Mouse (Mus musculus) G1E (cell line): Measurements from ENCODE around the gene Gse1. TPM values are rescaled to one million over a fixed set of nuclear protein-coding genes. Genes with fewer than 3 reads are reported as not detected.

Experiments used
- ATAC-seq: 2 replicates; pipeline ENCODE4 v1.8.0; 2016; ENCODE audit warnings: mild to moderate bottlenecking; ENCODE audit not compliant: insufficient number of reproducible peaks, poor library complexity, low FRiP score, severe bottlenecking; ENCODE audit errors: extremely low read depth
- DNase-seq: peaks from one replicate; pipeline ENCODE4 v3.0.0; 2012; ENCODE audit warnings: low spot score
- H3K27me3 ChIP-seq: 2 replicates; pipeline ENCODE4 v1.6.1; 2012; ENCODE audit warnings: mild to moderate bottlenecking, low read length, inconsistent platforms; ENCODE audit not compliant: insufficient read depth
- H3K36me3 ChIP-seq: replicated peaks from 2 replicates; pipeline ENCODE3; 2012; ENCODE audit warnings: mild to moderate bottlenecking, inconsistent platforms
- H3K4me1 ChIP-seq: 2 replicates; pipeline ENCODE4 v1.6.1; 2012; ENCODE audit warnings: low read depth, low read length, inconsistent platforms, mixed read lengths; ENCODE audit not compliant: insufficient read depth
- H3K4me3 ChIP-seq: 2 replicates; pipeline ENCODE4 v1.5.1; 2012; ENCODE audit warnings: low read depth, mild to moderate bottlenecking, inconsistent platforms, low read length, moderate library complexity, mixed read lengths
- H3K9me3 ChIP-seq: replicated peaks from 2 replicates; pipeline ENCODE4 v1.6.1; 2012; ENCODE audit warnings: inconsistent platforms
- CTCF ChIP-seq: IDR thresholded peaks from 2 replicates; pipeline ENCODE4 v1.5.1; 2012; ENCODE audit warnings: low read depth, low read length, inconsistent platforms, mixed read lengths
- GATA1 ChIP-seq: IDR thresholded peaks from 2 replicates; pipeline ENCODE4 v1.6.1; 2012; ENCODE audit warnings: borderline replicate concordance, low read length, inconsistent platforms, mixed read lengths
- GATA2 ChIP-seq: IDR thresholded peaks from 2 replicates; pipeline ENCODE4 v1.6.1; 2012; ENCODE audit warnings: low read depth, low read length, inconsistent platforms, borderline replicate concordance
- POLR2AphosphoS5 ChIP-seq: IDR thresholded peaks from 2 replicates; pipeline ENCODE4 v1.6.1; 2012; ENCODE audit warnings: low read depth, low read length, inconsistent platforms; ENCODE audit not compliant: insufficient replicate concordance
- TAL1 ChIP-seq: conservative IDR thresholded peaks from 2 replicates; pipeline ENCODE4 v1.6.1; 2012; ENCODE audit warnings: low read depth, low read length, inconsistent platforms, mixed read lengths
- polyA plus RNA-seq: library from polyadenylated mRNA; stranded (reverse); fragments of >175 nt; gene quantifications from 2 replicates; pipeline ENCODE4 v1.2.3, GENCODE M21; 2012
- total RNA-seq, 2 experiments: library from RNA; stranded (forward) in 1 of 2; stranded (reverse) in 1 of 2; fragments of 200-1000 nt in 1 of 2; fragments of >200 nt in 1 of 2; fragmentation: Nextera tagmentation in 1 of 2; gene quantifications; 2 replicates each; pipeline ENCODE4 v1.2.3; 2014 to 2017

The Gse1 gene
- total and polyA plus RNA-seq, 3 experiments: 6.3 to 106 (median 48.4) TPM

GRCm38 (mm10) chr8:120215416-120216141, 12.7 kb upstream of the Gse1 start:
- Histone ChIP-seq H3K9me3 (no peaks in the 10 kb centered on the region), H3K27me3 (no peaks in the 10 kb centered on the region; the same call in 1 of the 2 replicates), H3K4me3 (no peak overlapping the region), H3K36me3 (no peaks in the 10 kb centered on the region), H3K4me1 (no peaks in the 10 kb centered on the region)
- TF ChIP-seq POLR2AphosphoS5 (no peak), GATA2 (no peak), GATA1 (no peak), CTCF (no peak), TAL1 (no peak)
- ATAC-seq (no peak), DNase-seq (no peak)

GRCm38 (mm10) chr8:120216855-120217830, 11.1 kb upstream of the Gse1 start:
- no peak for ATAC-seq
- Histone ChIP-seq H3K27me3 (no peaks in the 10 kb centered on the region; the same call in 1 of the 2 replicates), H3K36me3 (no peaks in the 10 kb centered on the region), H3K4me3 (no peak overlapping the region), H3K4me1 (no peaks in the 10 kb centered on the region), H3K9me3 (no peaks in the 10 kb centered on the region)
- no peak for DNase-seq
- no peak for TF ChIP-seq TAL1
- no peak for TF ChIP-seq CTCF
- no peak for TF ChIP-seq POLR2AphosphoS5
- no peak for TF ChIP-seq GATA2

GRCm38 (mm10) chr8:120222548-120222947, 5.7 kb upstream of the Gse1 start:
- no peaks in the 10 kb centered on the region for H3K4me1 ChIP-seq
- no peaks in the 10 kb centered on the region for H3K36me3 ChIP-seq
- peaks cover 3% of the 10 kb centered on the region; the same call in 1 of the 2 replicates for H3K27me3 ChIP-seq
- TF ChIP-seq TAL1 (no peak), POLR2AphosphoS5 (no peak), GATA2 (no peak), CTCF (no peak), GATA1 (no peak)
- H3K4me3 ChIP-seq: no peak overlapping the region
- peaks cover 3% of the 10 kb centered on the region; the same call in 1 of the 2 replicates for H3K9me3 ChIP-seq
- ATAC-seq (no peak), DNase-seq (no peak)

GRCm38 (mm10) chr8:120224521-120225420, 3.5 kb upstream of the Gse1 start:
- H3K36me3 ChIP-seq: no peaks in the 10 kb centered on the region
- DNase-seq: no peak
- no peak for ATAC-seq
- TF ChIP-seq CTCF: no peak
- TF ChIP-seq POLR2AphosphoS5: no peak
- no peak for TF ChIP-seq GATA1
- TF ChIP-seq TAL1: no peak
- no peak for TF ChIP-seq GATA2
- H3K27me3 ChIP-seq: peaks cover 3% of the 10 kb centered on the region; the same call in 1 of the 2 replicates
- H3K4me1 ChIP-seq: no peaks in the 10 kb centered on the region
- peaks cover 23% of the 10 kb centered on the region for H3K9me3 ChIP-seq
- no peak overlapping the region for H3K4me3 ChIP-seq

- Histone ChIP-seq H3K36me3 (no peaks in the 10 kb centered on the region), H3K4me1 (no peaks in the 10 kb centered on the region), H3K27me3 (peaks cover 3% of the 10 kb centered on the region; the same call in 1 of the 2 replicates), H3K9me3 (peaks cover 31% of the 10 kb centered on the region), H3K4me3 (no peak overlapping the region)
- no peak for ATAC-seq
- DNase-seq: no peak
- no peak for TF ChIP-seq TAL1
- no peak for TF ChIP-seq POLR2AphosphoS5
- no peak for TF ChIP-seq CTCF
Measured at GRCm38 (mm10) chr8:120225421-120226151, 2.7 kb upstream of the Gse1 start.
